Mouse (Mus musculus): ENCODE data around the gene Tmem51. TPM values are rescaled to one million over a fixed set of nuclear protein-coding genes. Genes with fewer than 3 reads are reported as not detected.

Tmem51 gene
- polyA plus RNA-seq, 1 experiment = not detected

DNA sequence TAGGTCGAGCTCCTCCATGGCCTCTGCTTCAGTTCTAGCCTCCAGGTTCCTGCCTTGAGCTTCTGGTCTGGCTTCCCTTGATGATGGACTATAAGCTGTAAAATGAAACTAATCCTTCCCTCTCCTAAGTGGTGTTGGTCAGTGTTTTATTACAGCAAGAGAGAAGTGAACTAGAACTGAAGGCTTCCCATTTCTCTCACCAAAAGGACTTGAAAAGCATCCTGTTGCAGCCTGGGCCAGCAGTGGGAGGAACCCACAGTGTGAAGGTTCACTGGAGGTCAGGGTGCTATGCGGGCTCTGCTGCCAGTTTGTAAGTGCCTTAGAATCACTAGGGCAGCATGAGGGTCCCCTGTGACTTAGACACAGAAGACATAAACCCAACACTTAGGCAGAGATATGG lies 7.0 kb upstream of the Tmem51 start:
- no peaks in the 10 kb centered on the region for H3K36me3 ChIP-seq (ENCODE audit: control insufficient read depth, insufficient read depth)
- TF ChIP-seq SRF (IDR thresholded peaks at IDR 0.05; ENCODE audit: control insufficient read depth, insufficient read length, low read depth) = no peak
- TF ChIP-seq CEBPB (IDR thresholded peaks at IDR 0.05; ENCODE audit: insufficient read depth, poor library complexity, severe bottlenecking) = no peak
- TF ChIP-seq USF1 (IDR thresholded peaks at IDR 0.05; ENCODE audit: low read depth) = no peak
- TF ChIP-seq POLR2A (IDR thresholded peaks at IDR 0.05; ENCODE audit: insufficient read length, low read depth) = no peak
- no peak for TF ChIP-seq MYOD1 (IDR thresholded peaks at IDR 0.05; ENCODE audit: control insufficient read depth in 1 of 3, insufficient read length in 2 of 3, low read depth in 2 of 3)
- TF ChIP-seq MYOG (IDR thresholded peaks at IDR 0.05; ENCODE audit: control insufficient read depth in 1 of 3, insufficient read depth in 1 of 3, insufficient read length in 2 of 3, low read depth in 2 of 3) = no peak
- no peak for TF ChIP-seq MAX (IDR thresholded peaks at IDR 0.05; ENCODE audit: low read depth)
- TF ChIP-seq TCF3 (IDR thresholded peaks at IDR 0.05; ENCODE audit: insufficient read length, low read depth) = no peak
- TF ChIP-seq REST (IDR thresholded peaks at IDR 0.05; ENCODE audit: insufficient read depth, insufficient read length) = no peak
- no peak for TF ChIP-seq E2F4 (IDR thresholded peaks at IDR 0.05; ENCODE audit: insufficient read depth)
- TF ChIP-seq POLR2AphosphoS2 (IDR thresholded peaks at IDR 0.05; ENCODE audit: insufficient read length, low read depth) = no peak
- H3K4me3 ChIP-seq = no peak overlapping the region
- no peaks in the 10 kb centered on the region for H3K27me3 ChIP-seq (ENCODE audit: control insufficient read depth, insufficient read depth, insufficient read length)
- no peaks in the 10 kb centered on the region for H3K79me2 ChIP-seq (ENCODE audit: control insufficient read depth, insufficient read depth)
- H3ac ChIP-seq (ENCODE audit: control insufficient read depth, insufficient read length) = no peak overlapping the region
- H3K4me2 ChIP-seq (ENCODE audit: low read depth) = no peak overlapping the region

- no peak for TF ChIP-seq E2F4 (IDR thresholded peaks at IDR 0.05; ENCODE audit: insufficient read depth)
- no peak for TF ChIP-seq POLR2AphosphoS2 (IDR thresholded peaks at IDR 0.05; ENCODE audit: insufficient read length, low read depth)
- TF ChIP-seq CEBPB (IDR thresholded peaks at IDR 0.05; ENCODE audit: insufficient read depth, poor library complexity, severe bottlenecking) = no peak
- TF ChIP-seq TCF3 (IDR thresholded peaks at IDR 0.05; ENCODE audit: insufficient read length, low read depth) = no peak
- no peak for TF ChIP-seq MYOG (IDR thresholded peaks at IDR 0.05; ENCODE audit: control insufficient read depth in 1 of 3, insufficient read depth in 1 of 3, insufficient read length in 2 of 3, low read depth in 2 of 3)
These were observed 5.9 kb upstream of the Tmem51 start for GRCm38 (mm10) chr4:142089966-142090365.

DNA sequence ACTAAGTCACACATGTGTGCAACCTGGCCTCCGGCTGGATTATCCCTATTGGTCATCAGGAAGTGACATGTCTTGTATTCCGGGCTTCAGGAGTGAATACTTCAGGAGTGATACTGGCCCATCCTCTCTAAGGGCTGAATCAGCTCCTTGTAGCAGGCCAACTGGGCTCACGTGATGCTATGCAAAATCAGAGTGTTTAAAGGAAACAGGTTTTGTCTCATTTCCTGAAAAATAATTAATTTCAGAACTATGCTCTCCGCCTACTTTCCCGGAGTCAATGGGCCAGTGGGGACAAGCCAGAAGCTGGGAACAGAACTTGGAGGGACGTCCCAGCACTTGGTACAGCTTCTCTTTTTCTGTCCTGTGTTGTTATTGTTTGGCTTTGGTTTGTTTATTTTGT lies 4.7 kb upstream of the Tmem51 start:
- H3K4me2 ChIP-seq (ENCODE audit: low read depth) = no peak overlapping the region
- no peaks in the 10 kb centered on the region for H3K36me3 ChIP-seq (ENCODE audit: control insufficient read depth, insufficient read depth)
- peaks cover 8% of the 10 kb centered on the region for H3K27me3 ChIP-seq (ENCODE audit: control insufficient read depth, insufficient read depth, insufficient read length)
- H3K4me3 ChIP-seq = no peak overlapping the region
- no peaks in the 10 kb centered on the region for H3K79me2 ChIP-seq (ENCODE audit: control insufficient read depth, insufficient read depth)
- H3ac ChIP-seq (ENCODE audit: control insufficient read depth, insufficient read length) = no peak overlapping the region
- TF ChIP-seq POLR2A (IDR thresholded peaks at IDR 0.05; ENCODE audit: insufficient read length, low read depth) = no peak
- TF ChIP-seq USF1 (IDR thresholded peaks at IDR 0.05; ENCODE audit: low read depth) = no peak
- no peak for TF ChIP-seq TCF12 (IDR thresholded peaks at IDR 0.05; ENCODE audit: insufficient read depth, poor library complexity, severe bottlenecking)
- no peak for TF ChIP-seq E2F4 (IDR thresholded peaks at IDR 0.05; ENCODE audit: insufficient read depth)
- TF ChIP-seq MYOD1 (IDR thresholded peaks at IDR 0.05; ENCODE audit: control insufficient read depth in 1 of 3, insufficient read length in 2 of 3, low read depth in 2 of 3) = no peak
- TF ChIP-seq MYOG (IDR thresholded peaks at IDR 0.05; ENCODE audit: control insufficient read depth in 1 of 3, insufficient read depth in 1 of 3, insufficient read length in 2 of 3, low read depth in 2 of 3) = no peak
- TF ChIP-seq REST (IDR thresholded peaks at IDR 0.05; ENCODE audit: insufficient read depth, insufficient read length) = no peak
- TF ChIP-seq CEBPB (IDR thresholded peaks at IDR 0.05; ENCODE audit: insufficient read depth, poor library complexity, severe bottlenecking) = no peak

More at GRCm38 (mm10) chr4:142089966-142090365, 5.9 kb upstream of the Tmem51 start:
- Histone ChIP-seq H3K79me2 (ENCODE audit: control insufficient read depth, insufficient read depth) (no peaks in the 10 kb centered on the region), H3K4me3 (no peak overlapping the region), H3K27me3 (ENCODE audit: control insufficient read depth, insufficient read depth, insufficient read length) (no peaks in the 10 kb centered on the region), H3K36me3 (ENCODE audit: control insufficient read depth, insufficient read depth) (no peaks in the 10 kb centered on the region), H3ac (ENCODE audit: control insufficient read depth, insufficient read length) (no peak overlapping the region), H3K4me2 (ENCODE audit: low read depth) (no peak overlapping the region)

GRCm38 (mm10) chr4:142088409-142088808 lies 4.3 kb upstream of the Tmem51 start:
- H3ac ChIP-seq (ENCODE audit: control insufficient read depth, insufficient read length) = no peak overlapping the region
- H3K4me2 ChIP-seq (ENCODE audit: low read depth) = no peak overlapping the region
- no peaks in the 10 kb centered on the region for H3K79me2 ChIP-seq (ENCODE audit: control insufficient read depth, insufficient read depth)
- TF ChIP-seq MYOG (IDR thresholded peaks at IDR 0.05; ENCODE audit: control insufficient read depth in 1 of 3, insufficient read depth in 1 of 3, insufficient read length in 2 of 3, low read depth in 2 of 3) (no peak), E2F4 (IDR thresholded peaks at IDR 0.05; ENCODE audit: insufficient read depth) (no peak), SRF (IDR thresholded peaks at IDR 0.05; ENCODE audit: control insufficient read depth, insufficient read length, low read depth) (no peak), POLR2A (IDR thresholded peaks at IDR 0.05; ENCODE audit: insufficient read length, low read depth) (no peak), REST (IDR thresholded peaks at IDR 0.05; ENCODE audit: insufficient read depth, insufficient read length) (no peak), POLR2AphosphoS2 (IDR thresholded peaks at IDR 0.05; ENCODE audit: insufficient read length, low read depth) (no peak), TCF3 (IDR thresholded peaks at IDR 0.05; ENCODE audit: insufficient read length, low read depth) (no peak), MYOD1 (IDR thresholded peaks at IDR 0.05; ENCODE audit: control insufficient read depth in 1 of 3, insufficient read length in 2 of 3, low read depth in 2 of 3) (no peak)
- no peak overlapping the region for H3K4me3 ChIP-seq
- H3K27me3 ChIP-seq (ENCODE audit: control insufficient read depth, insufficient read depth, insufficient read length) = peaks cover 8% of the 10 kb centered on the region
- no peaks in the 10 kb centered on the region for H3K36me3 ChIP-seq (ENCODE audit: control insufficient read depth, insufficient read depth)

GRCm38 (mm10) chr4:142084936-142085563 lies 946 bp upstream of the Tmem51 start:
- H3K79me2 ChIP-seq (ENCODE audit: control insufficient read depth, insufficient read depth) = no peaks in the 10 kb centered on the region
- H3K4me2 ChIP-seq (ENCODE audit: low read depth) = no peak overlapping the region
- peaks cover 8% of the 10 kb centered on the region for H3K27me3 ChIP-seq (ENCODE audit: control insufficient read depth, insufficient read depth, insufficient read length)
- no peak for TF ChIP-seq POLR2A (IDR thresholded peaks at IDR 0.05; ENCODE audit: insufficient read length, low read depth)
- no peak for TF ChIP-seq CEBPB (IDR thresholded peaks at IDR 0.05; ENCODE audit: insufficient read depth, poor library complexity, severe bottlenecking)
- no peak for TF ChIP-seq SRF (IDR thresholded peaks at IDR 0.05; ENCODE audit: control insufficient read depth, insufficient read length, low read depth)
- no peak for TF ChIP-seq REST (IDR thresholded peaks at IDR 0.05; ENCODE audit: insufficient read depth, insufficient read length)
- no peak for TF ChIP-seq POLR2AphosphoS2 (IDR thresholded peaks at IDR 0.05; ENCODE audit: insufficient read length, low read depth)
- TF ChIP-seq MYOG (IDR thresholded peaks at IDR 0.05; ENCODE audit: control insufficient read depth in 1 of 3, insufficient read depth in 1 of 3, insufficient read length in 2 of 3, low read depth in 2 of 3) = no peak
- no peak for TF ChIP-seq E2F4 (IDR thresholded peaks at IDR 0.05; ENCODE audit: insufficient read depth)
- no peak for TF ChIP-seq USF1 (IDR thresholded peaks at IDR 0.05; ENCODE audit: low read depth)
- no peak for TF ChIP-seq TCF12 (IDR thresholded peaks at IDR 0.05; ENCODE audit: insufficient read depth, poor library complexity, severe bottlenecking)
- TF ChIP-seq MAX (IDR thresholded peaks at IDR 0.05; ENCODE audit: low read depth) = no peak
- no peak for TF ChIP-seq MYOD1 (IDR thresholded peaks at IDR 0.05; ENCODE audit: control insufficient read depth in 1 of 3, insufficient read length in 2 of 3, low read depth in 2 of 3)
- TF ChIP-seq TCF3 (IDR thresholded peaks at IDR 0.05; ENCODE audit: insufficient read length, low read depth) = no peak
- H3ac ChIP-seq (ENCODE audit: control insufficient read depth, insufficient read length) = no peak overlapping the region
- H3K36me3 ChIP-seq (ENCODE audit: control insufficient read depth, insufficient read depth) = no peaks in the 10 kb centered on the region
- no peak overlapping the region for H3K4me3 ChIP-seq

Measured in myocyte (in vitro differentiated cells).